Mouse (Mus musculus) kidney, adult 2 months (tissue): ENCODE measurements around the gene Nebl.

ENCODE experiments used
- CTCF ChIP-seq: fragments of 200-500 bp; conservative IDR thresholded peaks from 2 replicates; pipeline ENCODE4 v1.5.1; 2011; ENCODE audit warnings: low read depth, mild to moderate bottlenecking, control low read depth, low read length, moderate library complexity, mixed read lengths; ENCODE audit not compliant: insufficient read depth, insufficient read length
- POLR2A ChIP-seq: fragments of 200-500 bp; IDR thresholded peaks from one replicate; pipeline ENCODE4 v1.6.1; 2011; ENCODE audit warnings: low read depth, low read length, control low read depth

DNA sequence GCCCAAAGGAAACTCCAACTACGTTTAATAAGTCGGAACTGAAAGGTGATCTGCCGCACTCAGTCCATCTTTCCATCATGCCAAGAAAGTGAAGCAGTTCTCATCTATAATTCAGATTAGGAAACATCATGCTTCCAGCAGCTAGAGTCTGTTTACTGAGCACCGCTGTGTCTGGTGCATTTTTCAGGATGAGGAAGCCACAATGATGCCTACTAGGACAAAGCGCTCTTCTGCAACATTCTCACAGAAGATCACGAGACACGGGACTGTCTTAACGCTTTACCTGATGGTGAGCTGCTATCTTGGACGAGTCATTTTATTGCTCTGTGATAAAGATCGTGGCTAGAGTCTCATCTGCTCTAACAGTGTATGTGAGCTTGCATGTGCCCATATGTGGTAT, 59.1 kb downstream of the Nebl start:
- no peak for TF ChIP-seq POLR2A
- no peak for TF ChIP-seq CTCF
